Mouse (Mus musculus): ENCODE measurements around the gene Cstb. TPM values are rescaled to one million over a fixed set of nuclear protein-coding genes. Genes with fewer than 3 reads are reported as not detected.

Gene Cstb
- polyA plus RNA-seq, 1 experiment from 2014 or later, result 95.3 TPM

DNA sequence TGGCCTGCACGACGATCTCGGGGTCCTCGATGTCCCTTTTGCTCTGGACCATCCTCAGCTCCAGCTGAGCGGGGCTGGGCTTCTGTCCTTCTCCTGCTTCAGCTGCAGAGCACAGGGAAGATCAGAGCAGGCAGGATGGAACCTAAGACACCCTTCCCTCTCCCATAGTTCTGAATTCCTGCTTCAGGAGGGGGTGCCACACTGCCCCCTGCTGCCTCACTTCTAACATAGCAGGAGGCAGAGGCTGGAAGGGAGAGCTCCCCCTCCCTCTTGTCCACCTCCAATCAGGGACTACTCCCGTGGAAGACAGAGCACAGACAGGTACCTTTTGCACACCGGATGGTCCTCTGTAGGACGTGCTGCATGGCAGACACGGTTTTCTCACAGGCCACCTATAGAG, 15.3 kb downstream of the Cstb start:
- H3K4me3 ChIP-seq (replicated peaks), result no peak overlapping the region
- 60% methylated on average over 9 of the region's 9 CpGs for WGBS (ENCODE audit: insufficient replicate concordance)
- no peaks in the 10 kb centered on the region for H3K27me3 ChIP-seq
- no peak overlapping the region for H3K4me2 ChIP-seq
- no peaks in the 10 kb centered on the region for H3K9me3 ChIP-seq (replicated peaks)
- H3K36me3 ChIP-seq (replicated peaks), result 0 out of 2 replicates have a peak, but pooled peaks cover 3% of the 10 kb centered on the region
- no peak for ATAC-seq (ENCODE audit: insufficient read depth)
- H3K4me1 ChIP-seq (replicated peaks), result no peaks in the 10 kb centered on the region
- H3K9ac ChIP-seq, result no peak overlapping the region
- H3K27ac ChIP-seq (replicated peaks), result no peak overlapping the region

DNA sequence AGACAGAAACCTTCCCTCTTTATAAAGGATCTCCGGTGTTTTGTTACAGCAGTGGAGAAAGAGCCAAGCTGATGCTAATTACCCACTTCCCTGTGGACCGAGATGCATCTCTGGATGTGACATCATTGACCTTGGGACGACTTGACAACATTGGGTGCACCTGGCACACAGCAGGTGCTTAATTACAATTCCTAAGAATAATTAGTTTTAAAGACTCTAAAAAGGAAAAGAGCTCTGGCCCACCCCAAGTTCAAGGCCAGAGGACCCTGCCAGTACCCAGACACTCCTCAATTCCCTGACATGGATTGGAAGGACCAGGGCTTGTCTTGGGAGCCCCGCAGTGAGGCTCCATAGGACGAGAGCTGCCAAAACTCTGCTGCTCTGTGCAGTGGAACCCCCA, 16.1 kb downstream of the Cstb start:
- no peak overlapping the region for H3K27ac ChIP-seq (replicated peaks)
- no peaks in the 10 kb centered on the region for H3K4me1 ChIP-seq (replicated peaks)
- WGBS (ENCODE audit: insufficient replicate concordance), result 63% methylated on average over 5 of the region's 5 CpGs
- H3K4me2 ChIP-seq, result no peak overlapping the region
- no peak for ATAC-seq (ENCODE audit: insufficient read depth)
- H3K9me3 ChIP-seq (replicated peaks), result no peaks in the 10 kb centered on the region
- no peaks in the 10 kb centered on the region for H3K27me3 ChIP-seq
- no peak overlapping the region for H3K4me3 ChIP-seq (replicated peaks)
- no peak overlapping the region for H3K9ac ChIP-seq
- 0 out of 2 replicates have a peak, but pooled peaks cover 3% of the 10 kb centered on the region for H3K36me3 ChIP-seq (replicated peaks)

DNA sequence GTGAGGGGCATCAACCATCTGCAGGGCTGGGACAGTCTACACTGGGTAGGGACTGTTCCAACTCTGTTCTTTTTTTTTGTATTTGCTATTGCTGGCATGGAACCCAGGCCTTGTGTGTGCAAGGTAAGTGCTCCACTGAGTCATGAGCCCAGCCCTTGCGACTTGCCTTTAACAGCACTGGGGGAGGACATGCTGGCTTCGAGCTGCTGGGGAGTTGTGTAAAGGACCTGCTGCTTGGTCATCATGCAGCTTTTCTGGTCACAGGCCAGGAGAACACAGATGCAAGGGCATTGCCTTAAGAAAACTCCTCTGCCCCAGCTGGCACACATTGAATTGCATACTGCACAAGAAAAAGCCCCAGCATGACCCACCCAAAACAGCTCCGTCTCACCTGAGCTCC, 16.8 kb downstream of the Cstb start:
- ATAC-seq (ENCODE audit: insufficient read depth), result no peak
- H3K36me3 ChIP-seq (replicated peaks), result 0 out of 2 replicates have a peak, but pooled peaks cover 3% of the 10 kb centered on the region
- no peak overlapping the region for H3K4me3 ChIP-seq (replicated peaks)
- 72% methylated on average over 3 of the region's 3 CpGs for WGBS (ENCODE audit: insufficient replicate concordance)
- no peak overlapping the region for H3K9ac ChIP-seq
- no peaks in the 10 kb centered on the region for H3K4me1 ChIP-seq (replicated peaks)
- H3K4me2 ChIP-seq, result no peak overlapping the region
- H3K9me3 ChIP-seq (replicated peaks), result no peaks in the 10 kb centered on the region
- no peaks in the 10 kb centered on the region for H3K27me3 ChIP-seq
- H3K27ac ChIP-seq (replicated peaks), result no peak overlapping the region

DNA sequence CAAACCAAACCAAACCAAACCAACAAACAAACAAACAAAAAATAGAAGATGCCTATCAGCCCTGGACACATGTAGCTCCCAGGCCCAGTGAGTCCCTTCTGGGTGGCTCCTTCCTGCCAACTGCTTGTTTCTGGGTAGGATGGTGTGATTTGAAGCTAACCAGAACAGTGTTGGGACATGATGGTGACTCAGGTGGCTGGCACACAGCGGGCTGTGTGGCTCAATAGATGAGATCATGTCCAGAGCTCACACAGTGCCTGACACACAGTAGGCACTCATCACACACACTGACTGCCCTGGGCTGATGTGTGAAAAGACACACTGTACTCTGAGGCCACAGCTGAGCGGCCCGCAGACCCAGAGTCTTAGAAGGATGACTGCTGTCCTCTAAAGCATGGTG, 20.7 kb downstream of the Cstb start:
- no peak overlapping the region for H3K9ac ChIP-seq
- 79% methylated on average over 3 of the region's 3 CpGs for WGBS (ENCODE audit: insufficient replicate concordance)
- H3K27me3 ChIP-seq, result no peaks in the 10 kb centered on the region
- no peak overlapping the region for H3K4me2 ChIP-seq
- ATAC-seq (ENCODE audit: insufficient read depth), result no peak
- H3K27ac ChIP-seq (replicated peaks), result no peak overlapping the region
- H3K4me3 ChIP-seq (replicated peaks), result no peak overlapping the region
- no peaks in the 10 kb centered on the region for H3K9me3 ChIP-seq (replicated peaks)
- H3K4me1 ChIP-seq (replicated peaks), result no peaks in the 10 kb centered on the region
- H3K36me3 ChIP-seq (replicated peaks), result peaks cover 10% of the 10 kb centered on the region; the same call in 1 of the 2 replicates

DNA sequence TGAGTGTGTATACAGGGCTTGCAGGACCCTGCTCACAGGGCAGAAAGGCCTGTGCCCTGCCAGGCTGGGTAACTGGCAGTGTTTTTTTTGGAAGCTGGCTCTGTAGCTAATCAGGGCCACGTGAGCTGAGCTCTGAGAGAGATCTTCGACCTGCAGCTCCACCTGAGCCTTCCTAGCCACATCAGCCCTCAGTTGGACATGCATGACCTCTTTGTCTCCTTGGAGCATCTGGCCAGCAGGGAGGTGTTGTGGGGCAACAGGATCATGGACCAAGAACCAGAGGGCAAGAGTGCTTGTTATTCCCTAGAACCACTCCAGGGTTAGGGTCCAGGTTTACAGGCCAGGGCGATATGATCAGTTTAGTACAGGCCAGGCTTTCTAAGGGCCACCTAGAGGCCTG, 21.9 kb downstream of the Cstb start:
- no peak overlapping the region for H3K9ac ChIP-seq
- no peak overlapping the region for H3K4me2 ChIP-seq
- 69% methylated on average over 3 of the region's 3 CpGs for WGBS (ENCODE audit: insufficient replicate concordance)
- no peaks in the 10 kb centered on the region for H3K27me3 ChIP-seq
- no peak overlapping the region for H3K27ac ChIP-seq (replicated peaks)
- H3K9me3 ChIP-seq (replicated peaks), result no peaks in the 10 kb centered on the region
- H3K4me3 ChIP-seq (replicated peaks), result no peak overlapping the region
- peaks cover 8% of the 10 kb centered on the region; the same call in 1 of the 2 replicates for H3K36me3 ChIP-seq (replicated peaks)
- H3K4me1 ChIP-seq (replicated peaks), result no peaks in the 10 kb centered on the region
- no peak for ATAC-seq (ENCODE audit: insufficient read depth)

DNA sequence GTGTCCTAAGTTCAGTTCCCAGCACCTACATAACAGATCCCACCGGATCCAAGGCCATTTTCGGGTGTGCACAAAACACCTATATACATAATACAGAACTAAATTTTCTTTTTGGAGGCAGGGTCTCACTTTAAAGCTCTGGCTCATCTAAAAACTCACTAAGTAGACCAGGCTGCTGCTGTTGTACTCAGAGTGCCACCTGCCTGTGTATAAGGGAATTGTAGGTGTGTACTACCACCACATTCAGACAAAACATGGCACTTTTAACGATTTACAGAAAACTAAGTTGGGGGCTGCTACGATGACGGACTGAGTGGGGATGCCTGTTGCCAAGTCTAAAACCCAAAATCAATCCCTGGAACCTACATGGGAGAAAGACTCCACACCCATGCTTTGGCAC, 25.3 kb downstream of the Cstb start:
- H3K27ac ChIP-seq (replicated peaks), result no peak overlapping the region
- no peak overlapping the region for H3K9ac ChIP-seq
- WGBS (ENCODE audit: insufficient replicate concordance), result 78% methylated on average over 5 of the region's 5 CpGs
- ATAC-seq (ENCODE audit: insufficient read depth), result no peak
- H3K36me3 ChIP-seq (replicated peaks), result peaks cover 8% of the 10 kb centered on the region; the same call in 1 of the 2 replicates
- no peak overlapping the region for H3K4me3 ChIP-seq (replicated peaks)
- H3K4me2 ChIP-seq, result no peak overlapping the region
- H3K27me3 ChIP-seq, result no peaks in the 10 kb centered on the region
- H3K9me3 ChIP-seq (replicated peaks), result no peaks in the 10 kb centered on the region
- H3K4me1 ChIP-seq (replicated peaks), result no peaks in the 10 kb centered on the region

GRCm38 (mm10) chr10:78452641-78453040, 27.2 kb downstream of the Cstb start:
- no peaks in the 10 kb centered on the region for H3K9me3 ChIP-seq (replicated peaks)
- WGBS (ENCODE audit: insufficient replicate concordance), result 69% methylated on average over 4 of the region's 4 CpGs

GRCm38 (mm10) chr10:78456696-78457095, 31.2 kb downstream of the Cstb start:
- Histone ChIP-seq H3K27me3 (no peaks in the 10 kb centered on the region), H3K9ac (no peak overlapping the region), H3K36me3 (replicated peaks) (no peaks in the 10 kb centered on the region), H3K4me2 (no peak overlapping the region), H3K27ac (replicated peaks) (no peak overlapping the region), H3K4me3 (replicated peaks) (no peak overlapping the region), H3K9me3 (replicated peaks) (no peaks in the 10 kb centered on the region), H3K4me1 (replicated peaks) (peaks cover 31% of the 10 kb centered on the region)
- 80% methylated on average over 13 of the region's 13 CpGs for WGBS (ENCODE audit: insufficient replicate concordance)
- ATAC-seq (ENCODE audit: insufficient read depth), result no peak

More at GRCm38 (mm10) chr10:78452641-78453040, 27.2 kb downstream of the Cstb start:
- no peak overlapping the region for H3K9ac ChIP-seq
- H3K36me3 ChIP-seq (replicated peaks), result peaks cover 4% of the 10 kb centered on the region; the same call in 1 of the 2 replicates
- no peak for ATAC-seq (ENCODE audit: insufficient read depth)
- no peak overlapping the region for H3K4me3 ChIP-seq (replicated peaks)
- no peak overlapping the region for H3K4me2 ChIP-seq
- H3K27me3 ChIP-seq, result no peaks in the 10 kb centered on the region
- no peak overlapping the region for H3K27ac ChIP-seq (replicated peaks)
- H3K4me1 ChIP-seq (replicated peaks), result peaks cover 10% of the 10 kb centered on the region

DNA sequence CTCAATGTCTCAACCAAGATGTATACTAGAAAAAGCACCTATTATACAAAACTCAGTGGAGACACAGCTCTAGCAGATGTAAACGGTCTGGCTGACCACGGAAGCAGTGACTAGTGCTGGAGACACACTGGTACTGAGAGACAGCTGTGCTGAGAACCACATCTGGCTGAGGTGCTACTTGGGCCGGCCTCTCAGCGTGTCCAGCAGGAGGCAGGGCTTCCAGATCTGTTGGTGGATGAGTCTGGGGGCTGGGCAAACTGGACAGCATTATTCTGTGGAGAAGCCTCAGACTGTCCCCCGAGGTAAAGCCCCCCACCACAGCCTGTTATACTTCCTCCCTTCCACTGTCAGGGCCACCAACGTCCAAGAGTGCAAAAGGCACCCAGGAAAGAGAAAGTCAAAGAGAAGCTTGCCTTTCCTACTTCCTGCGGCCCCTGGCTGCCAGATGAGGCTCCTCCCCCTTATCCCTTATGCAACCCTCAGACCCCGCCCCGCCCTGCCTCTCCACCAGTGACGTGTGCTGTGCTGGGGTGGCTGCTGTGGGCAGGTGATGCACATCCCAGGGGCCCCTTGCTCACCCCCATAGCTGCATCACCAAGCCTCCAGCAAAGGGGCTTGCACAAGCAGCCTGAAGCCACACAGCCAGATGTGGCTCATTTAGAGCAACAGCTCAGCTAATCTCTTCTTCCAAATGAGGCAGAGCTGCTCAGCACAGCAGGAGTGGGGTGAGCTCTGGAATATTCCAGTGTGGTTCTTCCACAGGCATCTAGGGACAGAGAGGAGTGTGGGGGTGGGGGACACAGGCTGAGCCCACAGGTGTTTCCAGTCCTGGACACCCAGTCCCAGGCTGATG, 32.3 kb downstream of the Cstb start:
- peaks cover 36% of the 10 kb centered on the region for H3K4me1 ChIP-seq (replicated peaks)
- peak overlapping the region; percentile 56 for H3K4me2 ChIP-seq
- WGBS (ENCODE audit: insufficient replicate concordance), result 17% methylated on average over 10 of the region's 10 CpGs
- peak overlapping the region; percentile 42; the same call in 1 of the 2 replicates for H3K27ac ChIP-seq (replicated peaks)
- no peak overlapping the region for H3K9ac ChIP-seq
- peak; percentile 66 for ATAC-seq (ENCODE audit: insufficient read depth)
- H3K27me3 ChIP-seq, result no peaks in the 10 kb centered on the region
- peak overlapping the region; percentile 26 for H3K4me3 ChIP-seq (replicated peaks)
- no peaks in the 10 kb centered on the region for H3K36me3 ChIP-seq (replicated peaks)
- no peaks in the 10 kb centered on the region for H3K9me3 ChIP-seq (replicated peaks)

DNA sequence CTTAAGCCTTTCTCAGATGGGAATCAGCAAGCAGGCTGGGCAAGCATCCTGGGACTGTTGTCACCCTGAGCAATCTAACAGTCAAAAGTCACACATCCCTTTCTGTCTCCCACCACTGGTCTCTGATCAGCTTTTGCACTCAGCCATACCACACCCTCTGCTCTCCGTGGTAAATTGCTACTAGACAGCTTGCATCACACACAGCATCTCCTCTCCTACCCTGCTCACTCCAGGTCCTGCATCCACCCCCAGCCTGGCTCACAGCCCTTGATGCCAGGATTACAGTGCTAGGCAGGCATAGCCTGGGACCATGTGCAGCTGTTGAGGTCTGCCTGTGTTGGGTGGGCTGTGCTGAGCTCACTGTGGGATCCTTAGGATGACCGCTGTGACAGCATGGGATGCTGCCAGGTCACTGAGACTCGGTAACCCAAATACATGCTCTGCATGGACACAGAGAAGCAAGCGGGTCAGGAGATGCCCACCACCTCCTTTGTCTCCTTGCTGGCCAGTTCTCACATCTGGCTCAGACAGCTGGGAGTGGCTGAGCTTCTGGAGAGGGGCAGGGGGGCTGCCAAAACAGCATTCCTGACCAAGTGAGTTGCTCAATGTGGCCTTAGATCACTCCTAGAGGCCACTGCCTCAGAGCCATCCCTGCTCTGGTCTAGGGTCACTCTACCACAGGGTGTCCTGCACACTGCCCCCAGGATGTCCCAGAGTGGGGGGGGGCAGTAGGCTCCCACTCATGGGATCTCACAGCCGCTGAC, 33.1 kb downstream of the Cstb start:
- no peak overlapping the region for H3K4me2 ChIP-seq
- H3K27me3 ChIP-seq, result no peaks in the 10 kb centered on the region
- H3K4me3 ChIP-seq (replicated peaks), result no peak overlapping the region
- 0 out of 2 replicates have a peak, but pooled peaks have one; percentile 11 for ATAC-seq (ENCODE audit: insufficient read depth)
- H3K9ac ChIP-seq, result no peak overlapping the region
- peaks cover 44% of the 10 kb centered on the region for H3K4me1 ChIP-seq (replicated peaks)
- H3K27ac ChIP-seq (replicated peaks), result 0 out of 2 replicates have a peak overlapping the region, but pooled peaks have one; percentile 42
- 62% methylated on average over 5 of the region's 5 CpGs for WGBS (ENCODE audit: insufficient replicate concordance)
- H3K36me3 ChIP-seq (replicated peaks), result no peaks in the 10 kb centered on the region
- no peaks in the 10 kb centered on the region for H3K9me3 ChIP-seq (replicated peaks)

- no peak overlapping the region for H3K9ac ChIP-seq
- H3K27me3 ChIP-seq, result no peaks in the 10 kb centered on the region
- peaks cover 63% of the 10 kb centered on the region for H3K4me1 ChIP-seq (replicated peaks)
- no peak overlapping the region for H3K27ac ChIP-seq (replicated peaks)
- no peaks in the 10 kb centered on the region for H3K36me3 ChIP-seq (replicated peaks)
- no peak overlapping the region for H3K4me3 ChIP-seq (replicated peaks)
- WGBS (ENCODE audit: insufficient replicate concordance), result 53% methylated on average over 5 of the region's 5 CpGs
- ATAC-seq (ENCODE audit: insufficient read depth), result no peak
- H3K4me2 ChIP-seq, result no peak overlapping the region
- no peaks in the 10 kb centered on the region for H3K9me3 ChIP-seq (replicated peaks)
These were observed 35.0 kb downstream of the Cstb start for GRCm38 (mm10) chr10:78460463-78460862.
